Mouse (Mus musculus): Measurements from ENCODE around the gene Thsd4.

Gene Thsd4

DNA sequence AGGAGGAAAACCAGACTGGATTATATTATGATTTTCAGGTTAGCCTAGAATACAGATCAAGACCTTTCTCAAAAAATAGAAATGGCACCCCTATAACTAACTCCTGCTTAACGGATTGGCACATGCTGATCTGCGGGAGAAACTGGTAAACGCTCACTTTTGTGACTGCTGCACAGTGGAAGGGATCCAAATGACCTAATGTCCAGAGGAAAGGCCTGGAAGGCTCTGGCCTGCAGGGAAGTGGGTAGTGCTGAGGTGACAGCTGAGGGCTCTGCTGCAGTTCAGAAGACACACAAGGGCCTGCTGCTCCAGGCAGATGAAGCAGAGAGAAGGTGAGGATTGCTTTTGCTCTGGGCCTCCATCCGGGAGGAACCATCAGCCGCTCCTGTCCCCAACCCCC lies 465.7 kb downstream of the Thsd4 start:
- no peak for DNase-seq

DNA sequence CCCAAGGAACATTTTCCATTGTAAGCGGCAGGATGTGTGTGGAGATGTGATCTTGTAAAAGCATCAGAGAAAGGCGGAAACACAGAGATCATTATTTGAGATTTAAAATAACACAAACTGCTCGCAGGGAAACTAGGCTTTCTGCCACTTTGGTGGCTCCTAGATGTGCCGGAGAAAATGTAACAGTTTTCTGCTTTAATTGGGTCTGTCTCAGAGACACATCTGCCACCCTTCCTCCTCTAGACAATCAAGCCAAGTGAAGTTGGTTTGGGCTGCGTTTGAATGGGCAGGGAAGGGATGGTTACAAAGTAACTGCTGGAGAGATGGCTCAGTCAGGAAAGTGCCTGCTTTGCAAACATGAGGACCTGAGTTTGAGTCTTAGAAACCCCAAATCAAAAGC lies 466.9 kb downstream of the Thsd4 start:
- DNase-seq, result no peak

DNA sequence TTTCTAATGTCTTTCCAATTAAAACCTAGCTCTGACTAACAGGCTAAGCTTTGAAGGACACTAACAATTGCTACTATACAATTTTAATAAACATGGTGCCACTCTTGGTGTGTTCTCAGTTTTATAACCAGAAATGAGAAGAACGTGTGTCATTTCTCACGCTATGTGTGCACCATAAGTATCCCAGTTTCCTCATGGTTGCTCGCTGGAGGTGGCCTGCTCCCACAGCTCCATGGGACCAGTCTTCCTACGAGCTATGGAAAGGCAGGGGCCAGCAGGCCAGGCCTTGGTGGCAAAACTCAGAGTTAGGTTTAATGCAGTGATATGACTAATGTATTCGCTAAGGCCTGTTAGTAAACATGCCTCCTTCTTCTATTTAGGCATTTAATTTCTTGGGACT lies 468.7 kb downstream of the Thsd4 start:
- DNase-seq, result no peak

DNA sequence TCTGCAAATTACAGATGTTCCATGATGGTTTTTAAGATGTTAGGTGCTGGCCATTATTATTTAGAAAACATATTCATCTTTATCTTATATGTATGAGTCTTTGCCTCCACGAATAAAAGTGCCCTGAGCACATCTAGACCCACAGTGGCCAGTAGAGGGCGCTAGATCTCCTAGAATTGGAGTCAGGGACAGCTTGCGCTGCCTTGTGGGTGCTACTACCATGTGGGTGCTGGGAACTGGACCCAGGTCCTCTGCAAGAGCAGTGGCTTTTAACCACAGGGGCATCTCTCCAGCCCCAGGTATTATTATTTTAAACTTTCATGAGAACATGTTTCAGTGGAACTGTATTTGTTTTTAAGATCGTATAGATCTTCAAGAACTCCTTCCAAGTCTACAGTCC lies 469.4 kb downstream of the Thsd4 start:
- DNase-seq, result no peak

DNA sequence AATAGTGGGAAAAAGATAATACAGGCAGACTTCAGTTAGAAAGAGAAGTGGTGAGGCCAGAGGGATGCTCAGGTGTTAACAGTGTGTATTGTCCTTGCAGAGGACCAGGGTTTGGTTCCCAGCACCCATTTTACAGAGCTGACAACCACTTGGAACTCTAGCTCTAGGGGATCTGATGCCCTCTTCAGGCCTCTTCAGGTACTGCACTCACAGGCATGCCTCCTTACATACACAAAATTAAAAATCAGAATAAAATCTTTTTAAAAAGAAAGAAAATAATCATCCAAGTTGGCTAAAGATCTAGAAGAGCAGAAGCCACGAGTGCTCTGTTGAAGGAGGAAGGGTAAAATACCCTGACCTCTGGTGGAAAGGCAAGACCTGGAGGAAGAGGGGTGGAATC lies 478.7 kb downstream of the Thsd4 start:
- no peak for DNase-seq

DNA sequence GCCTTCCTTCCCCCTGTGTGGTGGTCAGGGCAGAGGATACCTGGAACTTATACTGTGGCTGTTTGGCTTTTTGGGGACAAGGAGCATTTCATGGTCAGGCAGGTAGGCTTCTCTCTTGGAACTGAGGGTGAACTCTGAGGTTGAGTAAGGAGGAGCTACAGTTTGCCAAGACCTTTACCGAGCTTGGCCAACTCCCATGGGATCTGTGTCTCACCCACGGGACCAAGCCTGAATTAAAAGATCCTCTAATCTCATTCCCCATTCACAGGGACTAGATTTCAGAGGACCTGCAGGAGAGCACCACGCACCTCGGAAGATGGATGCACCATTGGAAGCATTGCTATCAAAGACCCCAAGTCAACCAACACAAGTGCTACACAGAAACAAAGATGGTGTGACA lies 487.0 kb downstream of the Thsd4 start:
- no peak for DNase-seq

DNA sequence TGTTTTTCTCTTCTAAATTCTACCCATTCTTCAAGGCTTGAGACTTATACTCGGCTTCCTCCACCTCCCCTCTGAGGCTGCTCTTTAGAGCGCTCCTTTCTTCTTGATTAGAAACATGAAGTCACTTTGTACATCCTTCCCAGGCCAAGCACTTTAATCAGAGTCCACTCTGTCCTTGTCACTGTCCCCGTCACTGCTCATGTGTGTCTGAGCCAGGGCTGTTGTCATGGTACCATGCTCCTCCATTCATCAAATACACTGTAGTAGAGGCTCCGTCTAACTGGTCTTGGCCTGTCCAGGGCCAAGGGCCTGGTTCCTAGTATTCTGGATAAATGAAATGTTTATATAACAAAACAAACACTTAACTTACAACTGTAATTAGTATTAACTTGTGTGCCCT lies 494.6 kb downstream of the Thsd4 start:
- DNase-seq, result no peak

DNA sequence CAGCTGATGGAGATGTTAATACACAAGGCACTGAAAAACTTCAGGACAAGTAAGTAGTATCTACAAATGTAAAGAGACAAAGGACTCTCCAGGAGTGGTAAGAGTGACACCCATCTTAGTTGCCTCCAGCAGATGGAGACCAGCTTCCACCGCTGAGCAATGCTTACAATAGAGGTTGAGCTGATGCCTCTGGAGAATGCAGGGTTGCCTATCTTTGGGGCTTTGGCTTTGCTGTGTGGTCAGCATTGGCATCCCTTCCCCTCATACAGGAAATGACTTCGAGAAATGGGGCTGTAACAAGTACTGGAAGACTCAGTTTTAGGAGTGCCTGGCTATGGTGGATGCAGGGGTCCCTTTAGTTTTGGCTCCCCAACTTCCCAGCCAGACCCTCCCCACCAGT lies 495.1 kb downstream of the Thsd4 start:
- no peak for DNase-seq

DNA sequence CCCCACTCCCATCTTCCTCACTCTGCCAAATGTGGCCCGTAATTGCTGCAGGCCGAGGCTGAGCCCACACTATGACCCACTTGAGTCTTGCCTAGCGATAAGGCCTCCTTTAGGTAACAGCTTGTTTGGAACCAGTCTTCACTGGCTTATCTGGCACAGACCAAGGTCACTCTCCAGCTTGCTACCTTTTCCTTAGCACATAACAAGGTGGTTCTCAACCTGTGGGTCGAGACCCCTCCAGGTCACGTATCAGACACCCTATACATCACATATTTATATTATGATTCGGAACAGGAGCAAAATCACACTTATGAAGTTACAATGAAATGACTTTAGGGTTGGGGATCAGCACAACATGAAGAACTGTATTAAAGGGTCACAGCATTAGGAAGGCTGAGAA lies 495.9 kb downstream of the Thsd4 start:
- no peak for DNase-seq

DNA sequence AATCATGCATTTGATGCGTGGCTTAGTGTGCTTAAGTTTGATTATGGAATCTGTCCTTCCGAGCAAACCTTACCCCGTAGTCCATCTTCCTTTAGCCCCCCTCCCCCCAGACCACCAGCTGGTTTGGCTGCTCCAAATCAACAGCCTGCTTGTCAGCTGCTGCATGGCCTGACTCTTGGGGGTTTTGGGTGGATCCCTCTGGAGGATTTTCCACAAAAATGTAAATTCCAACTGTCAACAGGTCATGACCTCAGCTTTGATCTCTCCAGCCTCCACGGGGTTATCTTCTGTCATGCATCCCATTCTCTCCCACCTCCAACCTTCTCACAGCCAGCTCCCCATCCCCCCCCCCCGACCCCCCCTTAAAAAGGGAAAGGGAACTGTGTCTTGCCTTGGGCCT lies 496.9 kb downstream of the Thsd4 start:
- peak; percentile 49 to 65 for DNase-seq

DNA sequence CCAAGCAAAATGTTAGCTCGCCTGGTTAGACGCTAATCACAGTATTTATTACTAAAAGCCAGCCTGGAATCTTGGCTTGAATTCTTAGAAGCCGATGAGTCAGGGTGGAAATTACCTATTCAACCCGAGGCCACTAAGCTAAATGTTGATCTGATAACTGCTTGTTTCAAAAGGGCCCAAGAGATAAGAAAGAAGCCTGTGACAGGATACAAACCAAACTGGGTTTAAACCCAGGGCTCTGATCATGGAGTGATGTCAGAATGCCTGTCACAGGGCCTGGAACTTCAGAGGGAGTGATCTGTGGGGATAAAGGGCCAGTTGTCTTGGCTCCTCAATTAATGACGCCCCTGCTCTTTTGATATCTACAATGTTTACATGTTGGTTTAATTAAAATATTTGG lies 497.3 kb downstream of the Thsd4 start:
- no peak for DNase-seq

DNA sequence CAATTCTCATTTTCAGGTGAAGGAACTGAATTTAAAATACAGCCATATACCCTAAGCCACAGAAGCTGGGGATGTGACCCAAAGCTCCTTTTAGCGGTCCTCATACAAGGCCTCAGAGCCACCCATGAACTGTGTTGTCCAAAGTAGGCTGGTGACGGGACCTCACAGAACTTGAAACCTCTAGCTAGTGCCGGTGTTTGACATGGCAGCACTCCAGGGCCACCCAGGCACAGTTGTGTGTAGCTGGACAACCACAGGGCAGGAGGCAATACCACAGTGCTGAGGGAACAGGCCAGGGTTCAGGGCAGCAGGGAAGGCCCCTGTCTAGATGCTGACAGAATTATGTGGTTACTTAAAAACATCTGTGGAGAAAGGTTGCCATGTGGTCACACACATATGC lies 499.5 kb downstream of the Thsd4 start:
- peak; percentile 26 to 43 for DNase-seq

DNA sequence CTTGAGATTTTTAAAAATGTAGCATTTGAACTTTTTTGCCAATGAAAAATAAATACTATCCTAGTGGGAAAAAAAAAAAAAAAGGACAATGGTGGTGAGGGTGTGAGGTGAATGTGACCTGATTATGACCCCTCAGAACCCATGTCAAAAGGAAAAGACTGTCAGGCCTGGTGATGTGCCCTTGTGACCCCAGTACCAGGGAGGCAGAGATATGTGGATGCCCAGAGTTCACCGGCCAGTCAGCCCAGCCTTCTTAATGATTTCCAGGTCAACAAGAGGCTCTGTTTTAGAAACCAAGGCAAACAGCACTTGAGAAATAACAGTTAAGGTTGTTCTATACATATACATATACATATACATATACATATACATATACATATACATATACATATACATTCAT lies 501.4 kb downstream of the Thsd4 start:
- DNase-seq, result no peak

DNA sequence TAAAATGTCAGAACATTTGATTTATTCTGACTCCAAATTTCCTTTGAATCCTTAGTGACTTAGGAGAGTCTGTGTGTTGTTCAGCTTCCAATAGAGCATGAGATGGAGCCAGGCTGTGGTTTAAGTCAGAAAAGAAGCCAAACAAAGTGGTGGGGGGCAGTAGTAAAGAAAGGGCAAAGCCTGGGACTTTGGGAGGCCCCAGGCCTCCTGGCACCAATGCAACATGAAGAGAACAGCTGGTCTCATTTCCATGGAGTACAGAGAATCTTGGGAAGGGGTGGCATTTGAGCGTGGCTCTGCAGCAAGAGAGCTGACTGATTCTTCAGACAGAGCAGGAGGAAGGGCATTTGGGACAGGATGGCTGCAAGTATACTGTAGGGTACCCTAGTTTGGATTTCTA lies 511.6 kb downstream of the Thsd4 start:
- no peak for DNase-seq

DNA sequence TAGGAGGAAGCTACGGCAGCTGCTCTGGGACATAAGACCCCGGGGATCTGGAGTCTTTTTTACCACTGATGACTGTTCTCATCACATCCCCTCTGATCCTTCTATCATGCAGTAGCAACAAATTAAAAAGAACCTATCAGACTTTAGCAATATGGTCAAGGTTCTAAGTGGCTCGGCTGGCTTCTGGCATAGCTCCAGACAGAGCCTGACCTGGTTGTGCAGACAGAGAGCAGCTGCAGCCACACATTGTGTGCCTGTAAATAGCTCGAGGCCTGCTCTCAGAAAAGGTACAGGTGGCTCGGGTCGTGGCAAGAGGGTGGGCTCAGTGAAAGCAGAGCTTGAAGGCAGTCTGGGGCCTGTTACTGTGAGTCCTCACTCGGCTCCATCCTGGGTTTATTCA lies 512.9 kb downstream of the Thsd4 start:
- DNase-seq, result peak; percentile 25 to 40

DNA sequence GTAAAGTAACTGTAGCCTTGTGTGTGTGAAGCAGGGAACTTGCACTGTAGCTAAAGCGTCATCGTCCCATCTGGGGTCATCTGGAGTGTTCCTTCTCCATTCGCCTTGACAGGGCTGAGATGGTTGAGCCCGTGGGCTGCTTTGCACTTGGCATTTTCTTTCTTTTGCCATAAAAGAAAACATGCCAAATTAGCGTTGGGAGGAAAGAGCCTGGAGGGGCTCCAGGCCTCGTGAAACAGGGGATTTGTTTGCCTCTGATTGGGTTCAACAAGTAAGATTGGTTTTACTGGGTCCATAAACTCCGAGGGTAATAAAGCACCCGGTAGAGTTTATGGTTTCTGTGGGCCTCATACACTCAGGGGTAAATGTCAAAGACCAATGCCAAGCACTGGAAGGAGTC lies 519.5 kb downstream of the Thsd4 start:
- DNase-seq, result peak in 1 of 2 experiments; percentile 18

DNA sequence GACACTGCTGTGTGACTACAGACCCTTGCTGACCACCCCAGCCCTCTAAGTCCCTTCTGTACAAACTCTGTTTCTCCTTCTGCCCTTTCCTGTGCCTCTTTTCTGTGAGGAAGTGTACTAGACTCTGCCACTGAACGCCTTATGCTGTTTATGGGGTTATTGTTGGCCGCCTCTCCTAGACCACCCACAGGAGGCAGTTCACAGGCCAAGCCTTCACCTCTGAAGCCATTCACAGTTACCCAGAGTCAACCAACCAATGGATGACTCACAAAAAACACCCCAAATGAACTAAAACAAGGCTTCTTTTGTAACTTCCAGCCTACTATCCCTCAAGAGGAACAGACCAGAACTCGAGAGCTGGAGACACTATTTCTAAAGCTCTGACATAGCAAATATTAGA lies 520.4 kb downstream of the Thsd4 start:
- no peak for DNase-seq

DNA sequence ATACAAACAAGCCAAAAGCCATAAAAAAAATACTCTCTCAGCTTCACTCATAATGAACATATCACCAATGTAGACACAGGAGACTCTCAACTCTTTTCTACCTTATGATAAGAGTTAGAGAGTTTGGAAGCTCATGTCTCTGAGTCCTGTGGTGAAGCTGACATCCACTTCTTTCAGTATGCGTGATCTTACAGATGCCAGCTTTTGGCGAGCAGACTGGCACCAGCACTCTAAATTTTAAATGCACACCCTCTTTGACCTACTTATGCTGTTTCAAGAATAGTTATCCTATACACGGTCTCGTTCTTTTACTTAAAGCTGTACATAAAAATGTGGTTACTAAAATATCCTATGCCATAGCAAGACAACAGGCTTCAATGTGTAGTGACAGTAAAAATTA lies 524.1 kb downstream of the Thsd4 start:
- no peak for DNase-seq

DNA sequence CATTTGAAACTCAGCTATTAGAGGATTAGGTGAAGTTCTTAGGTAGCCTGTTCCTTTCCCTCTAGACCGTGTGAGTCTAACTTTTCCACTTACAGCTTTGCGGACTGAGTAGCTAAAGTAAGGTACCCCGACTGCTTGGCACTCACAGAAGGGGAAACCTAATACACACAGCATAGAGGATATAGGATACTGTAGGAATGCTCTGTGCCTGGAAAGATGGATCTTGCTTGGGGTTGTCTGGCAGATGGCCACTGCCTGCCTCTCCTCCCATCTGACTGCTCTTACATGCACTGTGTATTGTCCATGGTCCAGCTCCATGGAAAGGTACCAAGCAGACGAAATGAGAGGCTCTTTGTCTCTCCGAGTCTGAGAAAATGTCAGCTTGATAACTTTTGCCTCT lies 530.4 kb downstream of the Thsd4 start:
- DNase-seq, result no peak

DNA sequence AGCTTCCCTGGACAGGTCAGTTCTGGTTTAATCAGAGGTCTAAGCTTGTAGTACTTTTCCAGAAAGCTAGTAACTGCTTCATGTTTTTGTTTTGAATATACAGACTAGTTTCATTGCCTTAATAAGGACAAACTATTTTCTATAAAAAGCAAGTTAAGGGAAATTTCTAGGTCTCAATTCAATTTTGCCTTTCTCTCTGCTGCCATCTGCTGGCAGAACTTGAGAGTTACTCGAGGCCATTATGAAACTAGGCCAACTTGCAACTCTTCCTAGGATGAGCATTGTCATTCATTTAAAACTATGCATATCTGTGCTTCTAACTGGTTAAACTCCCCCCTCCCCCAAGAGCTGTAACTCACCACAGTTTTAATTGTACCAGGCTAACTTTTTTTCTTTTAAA lies 532.0 kb downstream of the Thsd4 start:
- peak; percentile 76 to 78 for DNase-seq

DNA sequence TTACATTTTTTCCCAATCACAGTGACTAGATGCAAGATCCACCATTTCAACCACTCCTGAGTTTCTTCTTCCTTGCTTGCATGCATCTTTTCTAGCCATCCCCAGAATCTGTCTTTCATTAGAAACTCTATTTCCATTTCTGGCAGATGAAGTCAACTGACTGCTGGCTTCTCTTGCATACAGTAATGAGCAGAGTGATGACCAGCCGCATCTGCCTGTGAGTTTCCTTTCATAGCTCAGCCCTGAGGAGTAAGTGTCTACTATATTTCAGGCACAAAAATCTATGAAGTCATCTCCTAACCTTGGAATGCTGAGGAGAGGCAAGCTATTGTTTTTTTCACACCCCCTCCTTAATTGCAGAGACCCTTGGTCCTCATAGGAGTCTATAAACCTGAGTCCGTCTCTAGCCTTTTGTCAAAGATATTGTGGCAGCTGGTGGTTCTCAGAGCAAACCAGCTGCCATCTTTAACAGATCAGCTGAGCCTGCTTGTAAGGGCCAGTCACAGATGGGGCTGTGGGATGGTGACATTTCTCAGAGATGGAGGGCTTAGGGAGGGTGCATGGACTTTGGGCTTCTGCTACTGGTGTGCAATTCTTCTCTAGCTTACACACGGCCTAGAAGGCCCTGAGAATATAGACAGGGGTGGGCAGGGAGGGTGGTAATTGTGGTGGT lies 535.8 kb downstream of the Thsd4 start:
- no peak for DNase-seq

DNA sequence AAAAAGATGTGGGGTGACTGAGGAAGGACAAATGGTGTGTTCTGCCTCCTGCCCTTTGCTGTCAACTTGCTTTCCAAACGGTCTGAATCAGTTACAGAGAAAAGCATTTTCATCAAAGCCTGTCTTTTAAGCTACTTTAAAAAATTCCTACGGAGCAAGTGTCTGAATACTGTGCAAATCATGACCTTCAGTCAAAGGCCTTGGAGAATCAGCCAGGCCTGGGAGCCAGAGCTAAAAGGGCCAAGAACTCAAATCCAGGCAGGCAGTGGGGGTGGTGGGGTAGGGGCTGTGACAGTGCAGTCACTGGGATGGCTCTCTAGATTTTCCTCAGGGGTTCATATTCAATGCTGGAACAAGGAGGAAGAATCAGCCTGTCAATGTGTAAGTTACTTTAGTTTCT lies 540.7 kb downstream of the Thsd4 start:
- DNase-seq, result no peak

DNA sequence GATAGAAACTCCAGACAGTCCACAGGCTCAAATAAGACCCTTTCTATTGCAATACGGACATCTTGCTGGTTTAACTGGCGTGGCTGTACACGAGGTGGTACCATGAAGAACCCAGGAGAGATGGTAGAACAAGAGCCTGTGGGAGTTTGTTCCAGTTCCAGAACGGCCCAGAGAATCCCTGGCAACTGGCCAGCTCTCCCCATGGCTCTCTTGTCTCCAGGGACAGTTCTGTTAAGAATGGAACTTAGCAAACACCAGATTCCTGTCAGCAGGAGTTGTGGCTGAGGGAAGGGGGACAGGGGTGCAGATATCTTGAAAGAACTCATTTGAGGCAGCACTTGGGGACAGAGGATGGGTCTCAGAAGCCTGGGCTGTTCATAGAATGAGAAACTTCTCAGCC lies 550.6 kb downstream of the Thsd4 start:
- peak; percentile 25 to 36 for DNase-seq

DNA sequence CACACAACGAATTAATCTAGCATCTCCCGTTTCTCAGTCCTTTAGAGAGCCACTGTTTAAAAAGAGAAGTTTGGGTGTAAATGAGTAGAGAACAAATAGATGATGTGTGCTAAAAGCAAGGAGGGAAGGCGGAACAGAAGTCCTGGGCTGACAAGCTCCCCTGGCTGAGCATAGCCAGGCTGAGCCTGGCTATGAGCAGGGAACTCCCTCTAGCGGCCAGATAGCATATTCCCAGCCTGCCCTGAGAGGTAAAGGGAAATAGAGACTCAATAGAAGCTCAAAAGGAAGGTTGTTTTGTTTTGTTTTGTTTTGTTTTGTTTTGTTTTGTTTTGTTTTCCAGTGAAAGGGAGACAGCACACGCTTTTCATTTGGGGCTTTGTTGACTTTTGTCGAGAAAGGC lies 552.5 kb downstream of the Thsd4 start:
- DNase-seq, result peak; percentile 79 to 80

DNA sequence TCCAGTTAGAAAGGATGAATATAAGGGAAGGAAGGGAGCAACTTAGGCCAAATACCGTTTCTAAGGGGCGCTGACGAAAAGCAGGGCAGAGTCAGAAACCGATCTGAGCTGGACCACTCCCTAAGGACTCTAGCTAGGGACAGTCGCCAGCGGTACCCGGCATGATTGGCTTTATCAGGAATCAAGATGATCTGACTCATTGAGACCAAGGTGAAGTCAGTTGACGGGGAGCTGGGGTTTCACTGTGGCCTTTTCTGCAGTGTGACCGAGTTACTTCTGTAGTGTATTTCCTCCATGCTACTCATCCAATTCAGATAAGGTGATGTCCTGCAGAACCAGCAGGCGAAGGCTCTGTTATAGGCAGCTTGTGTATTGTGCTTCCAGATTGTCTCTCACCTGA lies 556.8 kb downstream of the Thsd4 start:
- DNase-seq, result no peak

DNA sequence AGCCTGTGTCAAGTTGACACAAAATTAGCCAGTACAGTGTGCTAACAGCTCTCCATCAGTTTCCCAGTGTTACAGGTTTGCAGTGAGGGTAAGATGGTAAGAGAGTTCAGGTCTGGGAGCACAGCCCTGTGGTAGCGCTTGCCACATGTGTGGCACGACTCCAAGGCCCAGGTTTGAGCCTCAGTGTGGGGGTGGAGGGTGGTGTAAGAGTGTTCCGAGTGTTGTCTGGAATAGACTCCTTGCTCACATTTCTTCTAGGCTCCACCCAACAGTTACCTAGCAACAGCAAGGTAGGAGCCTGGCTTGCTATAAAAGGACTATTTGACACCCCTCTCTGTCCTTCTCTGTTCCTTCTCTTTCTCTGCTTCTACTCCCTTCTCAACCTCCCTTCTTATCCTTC lies 557.5 kb downstream of the Thsd4 start:
- no peak for DNase-seq

Data from kidney, postnatal 4 days (tissue).